Mouse (Mus musculus) lung, adult 2 months (tissue): Measurements from ENCODE around the gene F13a1. TPM values are rescaled to one million over a fixed set of nuclear protein-coding genes. Genes with fewer than 3 reads are reported as not detected.

Source experiments
- DNase-seq: peaks from one replicate; pipeline ENCODE4 v3.0.0; 2022
- H3K4me1 ChIP-seq: fragments of 200-500 bp; 2 replicates; pipeline ENCODE4 v1.6.1; 2011; ENCODE audit warnings: low read length; ENCODE audit not compliant: control insufficient read depth, insufficient read depth
- H3K4me3 ChIP-seq: fragments of 200-500 bp; replicated peaks from 2 replicates; pipeline ENCODE3; 2011; ENCODE audit warnings: low read depth, mild to moderate bottlenecking, control low read depth, low read length; ENCODE audit errors: extremely low read depth
- CTCF ChIP-seq: fragments of 200-500 bp; IDR thresholded peaks from 2 replicates; pipeline ENCODE4 v1.5.1; 2011; ENCODE audit warnings: mild to moderate bottlenecking, low read length, control low read depth; ENCODE audit not compliant: insufficient read depth
- POLR2A ChIP-seq: fragments of 200-500 bp; IDR thresholded peaks from 2 replicates; pipeline ENCODE4 v1.6.1; 2011; ENCODE audit warnings: low read depth, mild to moderate bottlenecking, control low read depth, low read length, borderline replicate concordance; ENCODE audit errors: extremely low read depth
- WGBS: fragments of 180-500 bp; shearing (Covaris S2); methylation state at CpG from one replicate; pipeline ENCODE4 v1.1.7; 2018; 5-methylcytosine and 5-hydroxymethylcytosine counted together
- polyA plus RNA-seq: library from polyadenylated mRNA; depleted of rRNA; stranded (reverse); fragments of >200 nt; gene quantifications from 2 replicates; pipeline ENCODE4 v1.2.3, GENCODE M21; 2012

The F13a1 gene
- polyA plus RNA-seq, 1 experiment, result 6.4 TPM

DNA sequence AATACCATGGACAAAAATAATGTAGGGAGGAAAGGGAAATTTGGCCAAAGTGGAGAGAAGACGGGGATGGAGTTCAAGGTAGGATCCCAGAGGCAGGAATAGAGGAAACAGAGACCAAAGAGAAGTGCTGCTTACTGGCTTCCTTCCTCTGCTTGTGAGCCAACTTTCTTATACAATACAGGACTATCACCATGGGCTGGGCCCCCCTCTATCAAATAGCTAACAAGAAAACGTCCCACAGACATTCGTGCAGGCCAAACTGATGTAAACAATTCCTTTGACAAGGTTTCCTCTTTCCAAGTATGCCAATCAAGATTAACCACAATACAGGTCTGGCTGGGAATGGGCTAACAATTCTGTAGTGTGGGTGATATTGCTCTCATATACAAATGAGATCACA is 154.0 kb downstream of the F13a1 start:
- H3K4me1 ChIP-seq, result no peaks in the 10 kb centered on the region
- TF ChIP-seq POLR2A (no peak), CTCF (no peak)
- no peak overlapping the region for H3K4me3 ChIP-seq
- no peak for DNase-seq
- 26% methylated on average over 3 of the region's 3 CpGs for WGBS

DNA sequence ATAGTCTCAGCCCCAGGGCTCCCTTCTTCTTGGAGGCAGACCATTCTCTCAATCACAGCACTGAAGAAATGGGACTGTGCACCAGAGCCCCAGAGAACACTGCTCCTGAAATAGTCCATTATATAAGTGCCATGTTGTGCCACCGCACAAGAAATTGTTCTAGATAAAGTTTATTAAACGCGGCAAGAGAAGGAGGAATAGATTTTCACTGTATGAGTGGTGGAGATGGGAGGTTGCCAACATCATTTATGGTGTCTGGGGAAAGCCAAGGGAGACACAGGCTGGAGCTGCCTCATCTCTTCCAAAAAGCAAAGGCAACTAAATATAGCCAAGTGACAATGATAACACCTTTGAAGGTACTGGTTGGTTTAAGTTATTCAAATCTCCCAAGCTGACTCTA is 156.3 kb downstream of the F13a1 start:
- Histone ChIP-seq H3K4me1 (no peaks in the 10 kb centered on the region), H3K4me3 (no peak overlapping the region)
- DNase-seq, result no peak
- 92% methylated on average over 3 of the region's 3 CpGs for WGBS
- TF ChIP-seq POLR2A, result no peak
- no peak for TF ChIP-seq CTCF

DNA sequence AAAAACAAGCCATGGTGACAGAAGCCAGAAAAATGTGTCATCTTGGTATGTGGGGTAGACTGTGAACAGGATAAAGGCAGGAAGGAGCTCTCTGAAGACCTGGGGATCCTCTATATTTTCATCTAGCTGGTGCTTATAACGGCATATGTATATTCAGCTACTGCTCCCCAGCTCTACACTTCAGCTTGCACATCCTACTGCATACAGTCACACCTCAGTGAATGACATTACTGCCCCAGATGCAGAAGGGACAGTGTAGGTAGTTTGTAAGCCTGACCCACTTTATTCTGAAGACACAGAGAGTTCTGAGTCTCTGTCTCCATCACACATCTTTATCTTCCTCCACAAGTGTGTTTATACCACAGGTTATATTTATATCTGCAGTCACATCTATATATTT is 157.8 kb downstream of the F13a1 start:
- H3K4me1 ChIP-seq, result no peaks in the 10 kb centered on the region
- TF ChIP-seq POLR2A, result no peak
- TF ChIP-seq CTCF, result no peak
- no peak for DNase-seq
- 81% methylated on average over 1 of the region's 1 CpGs for WGBS
- H3K4me3 ChIP-seq, result no peak overlapping the region

DNA sequence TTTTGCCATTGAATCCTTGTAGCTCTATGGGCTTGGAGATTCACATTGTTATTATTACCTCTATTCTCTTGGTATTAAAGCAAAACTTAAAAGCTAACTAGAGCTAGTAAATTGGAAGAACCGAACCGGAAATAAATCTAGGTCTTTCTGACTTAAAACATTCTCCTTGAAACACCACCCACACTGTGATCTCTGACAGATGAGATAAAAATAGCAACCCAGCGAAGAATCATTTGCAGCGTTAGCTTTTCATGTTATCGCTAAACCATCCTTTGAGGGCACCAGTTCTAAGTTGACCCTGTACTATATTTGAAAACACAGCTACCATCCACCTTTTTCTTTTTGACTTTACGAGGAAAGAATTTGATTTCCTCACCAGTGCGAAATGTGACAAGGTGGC is 164.1 kb downstream of the F13a1 start:
- no peak for DNase-seq
- Histone ChIP-seq H3K4me1 (no peaks in the 10 kb centered on the region), H3K4me3 (no peak overlapping the region)
- TF ChIP-seq POLR2A (no peak), CTCF (no peak)
- 79% methylated on average over 7 of the region's 7 CpGs for WGBS

DNA sequence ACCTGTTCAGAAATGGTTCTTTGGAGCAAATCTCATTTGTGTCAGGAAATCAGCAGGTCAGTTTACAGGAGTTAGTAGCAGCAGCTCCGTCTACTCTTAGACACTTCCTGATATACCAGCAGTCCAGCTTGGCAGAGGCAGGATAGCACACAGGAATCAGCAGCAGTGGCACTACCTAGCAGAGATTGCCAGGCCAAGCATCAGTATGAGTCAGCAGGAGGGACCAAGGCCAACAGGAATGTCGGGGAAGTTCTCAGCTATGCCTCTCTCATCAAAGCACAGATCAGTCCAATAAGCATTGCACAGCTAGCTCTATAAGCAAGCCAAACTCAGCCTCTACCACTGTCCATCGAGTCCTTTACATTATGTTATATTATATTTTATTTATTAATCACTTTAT is 210.9 kb downstream of the F13a1 start:
- DNase-seq, result no peak
- no peak overlapping the region for H3K4me3 ChIP-seq
- no peaks in the 10 kb centered on the region for H3K4me1 ChIP-seq
- no peak for TF ChIP-seq CTCF
- no peak for TF ChIP-seq POLR2A
- WGBS, result 54% methylated on average over 3 of the region's 3 CpGs
